Mouse (Mus musculus) neural tube, embryonic 13.5 days (tissue): ENCODE results near the gene Henmt1. TPM values are rescaled to one million over a fixed set of nuclear protein-coding genes. Genes with fewer than 3 reads are reported as not detected.

ENCODE experiments used
- ATAC-seq: fragments of 200-750 bp; cut with Nextera tagmentation; 2 replicates; pipeline ENCODE4 v1.8.0; 2017; ENCODE audit warnings: low read depth, mild to moderate bottlenecking, moderate TSS enrichment, moderate library complexity
- H3K27ac ChIP-seq: fragments of 300-500 bp; sonication (generic); replicated peaks from 2 replicates; pipeline ENCODE4 v1.5.1; 2015; ENCODE audit warnings: moderate library complexity, mild to moderate bottlenecking, inconsistent platforms
- H3K27me3 ChIP-seq: fragments of 300-500 bp; sonication (generic); 2 replicates; pipeline ENCODE4 v1.6.1; 2015; ENCODE audit warnings: mild to moderate bottlenecking, inconsistent platforms
- H3K36me3 ChIP-seq: fragments of 300-500 bp; sonication (generic); 2 replicates; pipeline ENCODE4 v1.6.1; 2015; ENCODE audit warnings: mild to moderate bottlenecking, inconsistent platforms
- H3K4me1 ChIP-seq: fragments of 300-500 bp; sonication (generic); replicated peaks from 2 replicates; pipeline ENCODE4 v1.6.1; 2015; ENCODE audit warnings: inconsistent platforms
- H3K4me2 ChIP-seq: fragments of 300-500 bp; sonication (generic); 2 replicates; pipeline ENCODE4 v1.6.1; 2015; ENCODE audit warnings: inconsistent platforms, mild to moderate bottlenecking, moderate library complexity
- H3K4me3 ChIP-seq: fragments of 300-500 bp; sonication (generic); 2 replicates; pipeline ENCODE4 v1.5.1; 2015; ENCODE audit warnings: mild to moderate bottlenecking, inconsistent platforms
- H3K9ac ChIP-seq: fragments of 300-500 bp; sonication (generic); 2 replicates; pipeline ENCODE4 v1.6.1; 2015; ENCODE audit warnings: moderate library complexity, mild to moderate bottlenecking, inconsistent platforms
- H3K9me3 ChIP-seq: fragments of 300-500 bp; sonication (generic); 2 replicates; pipeline ENCODE4 v1.6.1; 2016; ENCODE audit warnings: inconsistent platforms
- WGBS: fragments of 180-500 bp; shearing (Covaris S2); methylation state at CpG from one replicate; pipeline ENCODE4 v1.1.7; 2015; 5-methylcytosine and 5-hydroxymethylcytosine counted together
- polyA plus RNA-seq: library from polyadenylated mRNA; unstranded; fragments of >200 nt; fragmentation: Nextera tagmentation; extraction: Ambion mirVana; gene quantifications from 2 replicates; pipeline ENCODE4 v1.2.1, GENCODE M21; 2015

Henmt1 gene
- polyA plus RNA-seq, 1 experiment from 2014 or later, result 1.7 TPM

- Histone ChIP-seq H3K27me3 (no peaks in the 10 kb centered on the region), H3K9ac (no peak overlapping the region), H3K4me3 (no peak overlapping the region), H3K4me1 (peaks cover 10% of the 10 kb centered on the region), H3K4me2 (no peak overlapping the region), H3K9me3 (no peaks in the 10 kb centered on the region), H3K36me3 (peaks cover 64% of the 10 kb centered on the region), H3K27ac (0 out of 2 replicates have a peak overlapping the region, but pooled peaks have one; percentile 13)
- no peak for ATAC-seq
- WGBS, result 77% methylated on average over 1 of the region's 1 CpGs
Observed at GRCm38 (mm10) chr3:108986534-108986933, 46.9 kb downstream of the Henmt1 start.

GRCm38 (mm10) chr3:108987009-108987659 lies 47.5 kb downstream of the Henmt1 start:
- Histone ChIP-seq H3K27me3 (no peaks in the 10 kb centered on the region), H3K9me3 (no peaks in the 10 kb centered on the region), H3K4me3 (no peak overlapping the region), H3K4me2 (no peak overlapping the region), H3K36me3 (peaks cover 65% of the 10 kb centered on the region), H3K4me1 (peaks cover 10% of the 10 kb centered on the region), H3K9ac (0 out of 2 replicates have a peak overlapping the region, but pooled peaks have one; percentile 17), H3K27ac (peak overlapping the region; percentile 50)
- 66% methylated on average over 12 of the region's 12 CpGs for WGBS
- peak; percentile 56; the same call in 1 of the 2 replicates for ATAC-seq

- Histone ChIP-seq H3K4me2 (no peak overlapping the region), H3K4me1 (peaks cover 10% of the 10 kb centered on the region), H3K27me3 (no peaks in the 10 kb centered on the region), H3K27ac (no peak overlapping the region), H3K4me3 (no peak overlapping the region), H3K36me3 (peaks cover 47% of the 10 kb centered on the region), H3K9ac (no peak overlapping the region), H3K9me3 (no peaks in the 10 kb centered on the region)
- ATAC-seq, result no peak
- WGBS, result 93% methylated on average over 9 of the region's 9 CpGs
Observed at GRCm38 (mm10) chr3:108989971-108990548, 50.4 kb downstream of the Henmt1 start.

GRCm38 (mm10) chr3:108994477-108994876 lies 54.8 kb downstream of the Henmt1 start:
- H3K27ac ChIP-seq, result no peak overlapping the region
- H3K9ac ChIP-seq, result no peak overlapping the region
- peaks cover 28% of the 10 kb centered on the region for H3K36me3 ChIP-seq
- no peaks in the 10 kb centered on the region for H3K4me1 ChIP-seq
- WGBS, result 93% methylated on average over 2 of the region's 2 CpGs
- no peak for ATAC-seq
- H3K27me3 ChIP-seq, result no peaks in the 10 kb centered on the region
- no peak overlapping the region for H3K4me3 ChIP-seq
- H3K9me3 ChIP-seq, result no peaks in the 10 kb centered on the region
- H3K4me2 ChIP-seq, result no peak overlapping the region

GRCm38 (mm10) chr3:108995379-108995778 lies 55.7 kb downstream of the Henmt1 start:
- ATAC-seq, result no peak
- Histone ChIP-seq H3K4me1 (no peaks in the 10 kb centered on the region), H3K36me3 (peaks cover 23% of the 10 kb centered on the region), H3K9me3 (no peaks in the 10 kb centered on the region), H3K4me3 (no peak overlapping the region), H3K4me2 (no peak overlapping the region), H3K27me3 (no peaks in the 10 kb centered on the region), H3K27ac (no peak overlapping the region), H3K9ac (no peak overlapping the region)
- 84% methylated on average over 2 of the region's 2 CpGs for WGBS

GRCm38 (mm10) chr3:108997284-108997683 lies 57.6 kb downstream of the Henmt1 start:
- Histone ChIP-seq H3K9me3 (no peaks in the 10 kb centered on the region), H3K27me3 (no peaks in the 10 kb centered on the region), H3K36me3 (peaks cover 23% of the 10 kb centered on the region), H3K4me3 (no peak overlapping the region), H3K4me2 (no peak overlapping the region), H3K27ac (no peak overlapping the region), H3K9ac (no peak overlapping the region), H3K4me1 (no peaks in the 10 kb centered on the region)
- no peak for ATAC-seq
- 88% methylated on average over 11 of the region's 11 CpGs for WGBS

GRCm38 (mm10) chr3:108997762-108998161 lies 58.1 kb downstream of the Henmt1 start:
- WGBS, result 76% methylated on average over 4 of the region's 4 CpGs
- H3K4me2 ChIP-seq, result no peak overlapping the region
- H3K9ac ChIP-seq, result no peak overlapping the region
- H3K4me1 ChIP-seq, result no peaks in the 10 kb centered on the region
- no peak overlapping the region for H3K27ac ChIP-seq
- no peaks in the 10 kb centered on the region for H3K27me3 ChIP-seq
- H3K9me3 ChIP-seq, result no peaks in the 10 kb centered on the region
- peaks cover 23% of the 10 kb centered on the region for H3K36me3 ChIP-seq
- H3K4me3 ChIP-seq, result no peak overlapping the region
- no peak for ATAC-seq

GRCm38 (mm10) chr3:108999173-108999572 lies 59.5 kb downstream of the Henmt1 start:
- peaks cover 23% of the 10 kb centered on the region for H3K36me3 ChIP-seq
- WGBS, result 71% methylated on average over 1 of the region's 1 CpGs
- no peak for ATAC-seq
- H3K9ac ChIP-seq, result no peak overlapping the region
- no peak overlapping the region for H3K27ac ChIP-seq
- H3K4me2 ChIP-seq, result no peak overlapping the region
- no peaks in the 10 kb centered on the region for H3K9me3 ChIP-seq
- H3K27me3 ChIP-seq, result no peaks in the 10 kb centered on the region
- no peak overlapping the region for H3K4me3 ChIP-seq
- H3K4me1 ChIP-seq, result no peaks in the 10 kb centered on the region

GRCm38 (mm10) chr3:109005777-109006176 lies 66.1 kb downstream of the Henmt1 start:
- Histone ChIP-seq H3K4me1 (0 out of 2 replicates have a peak, but pooled peaks cover under 1% of the 10 kb centered on the region), H3K36me3 (peaks cover 16% of the 10 kb centered on the region), H3K27me3 (no peaks in the 10 kb centered on the region), H3K27ac (no peak overlapping the region), H3K4me2 (no peak overlapping the region), H3K9me3 (no peaks in the 10 kb centered on the region), H3K4me3 (no peak overlapping the region), H3K9ac (no peak overlapping the region)
- no peak for ATAC-seq
- 81% methylated on average over 5 of the region's 5 CpGs for WGBS

- Histone ChIP-seq H3K36me3 (no peaks in the 10 kb centered on the region), H3K27ac (no peak overlapping the region), H3K4me2 (no peak overlapping the region), H3K9ac (no peak overlapping the region), H3K4me3 (no peak overlapping the region), H3K27me3 (no peaks in the 10 kb centered on the region), H3K4me1 (peaks cover 11% of the 10 kb centered on the region), H3K9me3 (no peaks in the 10 kb centered on the region)
- ATAC-seq, result no peak
- WGBS, result 94% methylated on average over 5 of the region's 5 CpGs
Observed at GRCm38 (mm10) chr3:109008180-109008579, 68.5 kb downstream of the Henmt1 start.
